15 mouse cellular contexts compared by ENCODE assay signal in the genomic region with DNA sequence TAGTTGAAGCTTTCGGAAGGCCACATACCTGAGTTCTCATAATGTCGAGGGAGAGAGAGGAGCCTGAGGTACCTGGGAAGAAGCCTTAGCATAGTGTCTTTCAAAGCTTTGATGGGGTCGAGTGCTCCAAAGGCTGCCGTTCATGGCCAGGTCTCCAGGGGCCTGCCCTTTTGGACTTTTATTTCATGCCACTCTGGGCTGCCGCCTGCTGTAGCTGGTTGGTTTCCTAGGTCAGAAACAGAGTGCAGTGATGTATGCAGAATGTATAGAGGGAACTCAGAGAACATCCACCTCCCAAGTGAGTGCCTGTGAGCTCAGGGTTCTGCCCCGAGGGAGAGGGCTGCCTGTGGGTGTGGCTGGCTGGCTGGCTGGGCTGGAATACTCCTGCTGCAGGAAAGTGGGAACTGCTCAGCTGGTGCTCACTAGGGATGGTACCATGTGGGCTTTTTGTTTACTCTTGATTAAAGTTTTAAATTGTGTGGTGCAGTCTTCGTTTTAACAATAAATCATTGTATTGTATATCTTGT. TPM values are rescaled to one million over a fixed set of nuclear protein-coding genes. Genes with fewer than 3 reads are reported as not detected.
"Had no signal": no experiment of that assay in that cellular context is flagged by ENCODE, and none has a peak within 500 bp of the region (broad histone marks: within the 10 kb centered on the region; RNA-seq: fewer than 3 reads in every experiment).

No protein-coding gene starts in this region.

- ATAC-seq: midbrain, embryonic 13.5 days had no signal

- H3K27me3 ChIP-seq: limb, embryonic 15.5 days; liver, embryonic 13.5 days; midbrain, embryonic 13.5 days; neural tube, embryonic 12.5 days had no signal

- H3K4me2 ChIP-seq: limb, embryonic 15.5 days; liver, embryonic 13.5 days; midbrain, embryonic 13.5 days; neural tube, embryonic 12.5 days had no signal

- H3K9ac ChIP-seq: limb, embryonic 15.5 days; liver, embryonic 13.5 days; midbrain, embryonic 13.5 days; neural tube, embryonic 12.5 days had no signal

- H3K27ac ChIP-seq: limb, embryonic 15.5 days; midbrain, embryonic 13.5 days; neural tube, embryonic 12.5 days had no signal

- H3K9me3 ChIP-seq: limb, embryonic 15.5 days; liver, embryonic 13.5 days; midbrain, embryonic 13.5 days; neural tube, embryonic 12.5 days had no signal

- DNase-seq: layer of hippocampus, adult 9-11 months; layer of hippocampus, postnatal 36 days; liver, embryonic 13.5 days; lung, adult 18-20 months; retina, postnatal 1 day; right cerebral cortex, postnatal 4 days; spleen, adult 18-20 months; thymus, adult 18-20 months; thymus, postnatal 14 days had no signal

- H3K4me1 ChIP-seq: neural tube, embryonic 12.5 days had no signal

- H3K4me3 ChIP-seq: limb, embryonic 15.5 days; liver, embryonic 13.5 days; midbrain, embryonic 13.5 days; neural tube, embryonic 12.5 days had no signal

RNA-seq across cellular contexts. Expression of a gene that starts 54.7 kb away (rescaled TPM):
- total RNA-seq: layer of hippocampus, adult 18-20 months; layer of hippocampus, postnatal 36 days; megakaryocyte-erythroid progenitor cell, adult 5-6 weeks had no signal
- polyA plus RNA-seq: limb, embryonic 11.5 days; limb, embryonic 15.5 days; liver, embryonic 13.5 days had no signal

RNA-seq across cellular contexts. Expression of a gene that starts 55.8 kb away (rescaled TPM):
- total RNA-seq: layer of hippocampus, adult 18-20 months; layer of hippocampus, postnatal 36 days; megakaryocyte-erythroid progenitor cell, adult 5-6 weeks had no signal
- polyA plus RNA-seq: liver, embryonic 13.5 days had no signal
